Mouse (Mus musculus) E14TG2a.4 (cell line): ENCODE data around the gene Nf1.

Source experiments
- H3K27me3 ChIP-seq: 2 replicates; pipeline ENCODE4 v1.6.1; 2014; ENCODE audit warnings: low read length, control low read depth; ENCODE audit not compliant: insufficient read depth
- H3K36me3 ChIP-seq: 2 replicates; pipeline ENCODE4 v1.6.1; 2014; ENCODE audit warnings: low read length, control low read depth; ENCODE audit not compliant: insufficient read depth
- H3K4me1 ChIP-seq: replicated peaks from 2 replicates; pipeline ENCODE4 v1.6.1; 2014; ENCODE audit warnings: low read depth, low read length, control low read depth
- H3K4me3 ChIP-seq: replicated peaks from 2 replicates; pipeline ENCODE4 v1.5.1; 2014; ENCODE audit warnings: mild to moderate bottlenecking, low read length
- H3K9me3 ChIP-seq: 2 replicates; pipeline ENCODE4 v1.6.1; 2014; ENCODE audit warnings: low read length, control low read depth
- CTCF ChIP-seq: conservative IDR thresholded peaks from 2 replicates; pipeline ENCODE4 v1.5.1; 2014; ENCODE audit warnings: low read length
- NANOG ChIP-seq: IDR thresholded peaks from 2 replicates; pipeline ENCODE4 v1.6.1; 2014; ENCODE audit warnings: borderline replicate concordance, low read length, mixed read lengths
- POU5F1 ChIP-seq: IDR thresholded peaks from 2 replicates; pipeline ENCODE4 v1.6.1; 2014; ENCODE audit warnings: low read length, borderline replicate concordance

Nf1 gene

DNA sequence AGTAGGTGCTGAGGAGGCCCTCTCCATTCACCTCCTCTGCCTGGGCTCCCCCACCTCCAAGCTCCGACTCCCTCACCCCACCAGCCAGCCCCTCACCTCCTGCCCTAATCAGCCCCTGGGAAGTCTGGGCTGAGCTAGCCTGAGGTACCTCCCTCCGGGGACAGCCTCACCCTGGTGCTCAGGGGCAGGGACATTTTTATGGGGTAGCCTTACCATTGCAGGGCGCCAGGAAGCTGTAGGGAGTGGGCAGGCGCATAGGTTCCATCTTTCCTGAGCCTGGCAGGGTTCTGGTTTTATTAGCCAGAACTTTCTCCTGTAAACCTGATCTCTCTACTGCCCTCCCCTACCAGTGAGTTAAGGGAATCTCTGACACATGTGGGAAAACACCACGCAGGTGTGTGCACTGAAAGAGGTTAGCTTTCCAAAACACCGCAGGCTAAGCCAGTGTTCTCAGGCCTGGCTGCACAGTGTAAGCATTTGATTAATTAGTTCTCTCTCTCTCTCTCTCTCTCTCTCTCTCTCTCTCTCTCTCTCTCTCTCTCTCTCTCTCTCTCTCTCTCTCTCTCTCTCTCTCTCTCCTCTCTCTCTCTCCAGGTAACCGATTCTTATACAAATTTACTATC is 290.4 kb downstream of the Nf1 start:
- TF ChIP-seq POU5F1 = no peak
- TF ChIP-seq NANOG = no peak
- no peak for TF ChIP-seq CTCF
- H3K27me3 ChIP-seq = no peaks in the 10 kb centered on the region
- no peak overlapping the region for H3K4me3 ChIP-seq
- 0 out of 2 replicates have a peak, but pooled peaks cover 6% of the 10 kb centered on the region for H3K36me3 ChIP-seq
- no peaks in the 10 kb centered on the region for H3K9me3 ChIP-seq
- peaks cover 69% of the 10 kb centered on the region for H3K4me1 ChIP-seq

DNA sequence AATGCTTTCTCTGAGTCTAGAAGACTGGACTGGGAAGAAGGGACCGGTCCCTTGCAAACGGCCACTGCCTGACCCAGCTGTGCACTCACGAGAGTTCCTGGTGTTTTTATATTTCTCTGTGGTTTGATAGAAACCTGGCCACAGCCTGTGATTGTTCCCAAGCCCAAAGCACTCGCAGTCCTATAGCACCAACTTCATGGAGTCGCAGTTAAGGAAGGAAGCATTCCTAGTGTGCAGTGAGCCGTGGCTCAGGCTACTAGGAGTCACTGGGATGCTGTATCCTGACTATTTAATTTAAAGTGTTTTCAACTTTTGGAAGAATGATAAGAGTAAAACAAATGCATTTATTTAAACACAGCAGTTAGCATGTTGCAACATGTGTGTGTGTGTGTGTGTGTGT is 291.0 kb downstream of the Nf1 start:
- Histone ChIP-seq H3K27me3 (no peaks in the 10 kb centered on the region), H3K4me1 (peaks cover 69% of the 10 kb centered on the region), H3K9me3 (no peaks in the 10 kb centered on the region), H3K4me3 (no peak overlapping the region), H3K36me3 (0 out of 2 replicates have a peak, but pooled peaks cover 6% of the 10 kb centered on the region)
- TF ChIP-seq NANOG = no peak
- no peak for TF ChIP-seq POU5F1
- TF ChIP-seq CTCF = no peak
